Mouse (Mus musculus): Measurements from ENCODE around the gene Rai2.
"Not testable (repeated sequence)": the region's sequence is repeated elsewhere in the genome, so short reads cannot be mapped to it uniquely, and the experiment has no call there.

Rai2 gene

DNA sequence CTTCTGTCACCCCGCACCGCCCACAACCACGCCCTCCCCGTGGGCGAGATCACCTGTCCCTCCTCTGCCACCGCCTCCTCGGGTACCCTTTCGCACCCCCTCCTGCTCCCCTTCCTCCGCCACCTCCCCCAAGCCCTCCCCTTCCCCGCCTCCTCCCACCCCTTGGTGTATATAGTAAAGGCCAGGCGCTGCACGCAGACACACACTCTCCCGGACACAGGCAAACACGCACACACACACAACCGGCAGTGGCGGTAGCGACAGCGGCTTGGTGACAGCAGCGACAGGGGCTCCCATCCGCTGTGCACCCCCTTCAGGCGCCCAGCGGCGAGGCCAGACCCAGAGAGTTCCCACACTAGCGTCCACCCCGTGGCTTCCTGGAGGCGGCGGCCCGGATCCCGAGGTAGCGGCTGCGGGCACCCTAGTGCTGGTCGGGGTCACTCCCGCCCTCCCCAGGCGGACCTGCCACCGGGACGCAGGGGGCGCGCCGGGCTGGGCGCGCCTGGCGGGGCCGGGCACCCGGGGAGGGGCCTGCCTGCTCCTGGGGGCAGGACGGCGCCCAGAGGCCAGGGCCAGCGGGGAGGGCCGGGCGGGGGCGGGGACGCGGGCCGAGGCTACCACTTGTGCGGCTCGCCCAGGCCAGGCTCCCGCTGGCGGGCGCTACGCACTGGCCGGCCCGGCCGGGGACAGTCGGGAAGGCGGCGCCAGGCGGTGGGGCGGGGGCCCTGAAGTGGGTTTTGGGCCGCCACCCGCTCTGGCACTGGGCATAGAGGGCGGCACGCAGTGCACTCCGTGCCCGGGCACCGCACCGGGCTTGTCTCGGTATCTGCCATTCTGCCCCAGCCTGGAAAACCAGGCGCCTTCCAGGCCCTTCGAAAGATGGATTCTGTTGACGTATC is at the start of gene Rai2:
Rai2 (plus strand) TSS at position 205 of the 899 bp plus-strand sequence.
- DNase-seq (ENCODE audit: low spot score) = no peak

- DNase-seq (ENCODE audit: low spot score) = no peak
Observed at GRCm38 (mm10) chrX:161689336-161689735, 27.5 kb upstream of the Rai2 start.

DNA sequence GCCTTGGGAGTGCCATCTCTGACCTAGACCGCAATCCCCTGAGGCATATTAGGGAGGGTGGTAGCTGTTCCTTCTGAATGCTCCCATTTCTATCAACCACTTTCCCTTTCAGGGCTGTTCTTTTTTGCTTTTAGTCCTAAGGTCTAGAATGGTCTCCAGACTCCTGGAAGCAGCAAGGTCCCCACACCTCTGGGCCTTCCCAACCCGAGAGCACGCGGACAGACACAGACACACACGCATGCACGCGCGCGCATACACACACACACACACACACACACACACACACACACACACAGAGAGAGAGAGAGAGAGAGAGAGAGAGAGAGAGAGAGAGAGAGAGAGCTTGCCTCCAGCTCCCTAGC is 385 bp upstream of the Rai2 start:
- DNase-seq (ENCODE audit: low spot score) = no peak

GRCm38 (mm10) chrX:161717764-161718382 is 1.0 kb downstream of the Rai2 start:
- DNase-seq (ENCODE audit: low spot score) = no peak

DNA sequence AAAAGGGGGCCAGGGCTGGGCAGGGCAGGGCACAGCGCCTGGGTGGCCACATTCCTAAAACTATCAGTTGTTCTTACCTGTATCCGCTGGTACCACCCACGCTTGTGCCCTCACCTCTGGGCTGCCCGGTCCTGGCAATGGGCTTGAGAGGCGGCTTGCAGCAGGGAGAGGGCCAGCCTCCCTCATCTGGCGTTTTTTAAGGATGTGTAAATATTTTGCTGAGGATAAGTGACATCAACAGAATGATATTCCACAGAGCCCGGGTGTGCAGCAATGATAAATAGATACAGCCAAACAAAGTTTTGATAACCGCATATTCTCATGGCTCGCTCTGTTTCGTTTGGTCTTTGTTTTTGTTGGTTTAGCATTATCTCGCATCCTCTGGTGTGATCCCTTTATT is 1.7 kb downstream of the Rai2 start:
- DNase-seq (ENCODE audit: low spot score) = no peak

- no peak for DNase-seq (ENCODE audit: low spot score)
Observed at GRCm38 (mm10) chrX:161721082-161721481, 4.2 kb downstream of the Rai2 start.

DNA sequence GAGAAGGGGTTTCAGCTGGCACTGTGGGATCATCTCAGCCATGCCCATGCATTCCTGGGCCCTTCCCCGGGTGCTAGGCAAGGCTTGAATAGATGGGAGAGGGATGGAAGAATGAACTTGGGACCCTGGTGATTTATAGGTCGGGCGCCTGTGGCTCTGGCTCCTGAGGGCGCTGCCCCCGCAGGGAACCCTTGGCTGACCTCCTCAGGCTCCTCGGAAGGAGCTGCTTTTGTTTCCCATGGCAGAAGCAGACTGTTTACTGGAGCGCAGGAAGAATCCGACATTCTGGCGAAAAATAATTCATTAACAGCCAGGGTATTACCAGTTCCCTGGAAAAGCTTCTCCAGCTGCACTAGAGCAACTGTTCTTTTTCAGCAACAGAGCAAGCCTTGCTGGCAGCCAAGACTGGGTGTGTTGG is 6.5 kb downstream of the Rai2 start:
- no peak for DNase-seq (ENCODE audit: low spot score)

GRCm38 (mm10) chrX:161726257-161726656 is 9.4 kb downstream of the Rai2 start:
- no peak for DNase-seq (ENCODE audit: low spot score)

GRCm38 (mm10) chrX:161728507-161728906 is 11.6 kb downstream of the Rai2 start:
- no peak for DNase-seq (ENCODE audit: low spot score)

GRCm38 (mm10) chrX:161730026-161730425 is 13.2 kb downstream of the Rai2 start:
- no peak for DNase-seq (ENCODE audit: low spot score)

- no peak for DNase-seq (ENCODE audit: low spot score)
Observed at GRCm38 (mm10) chrX:161731859-161732258, 15.0 kb downstream of the Rai2 start.

GRCm38 (mm10) chrX:161733581-161734309 is 16.9 kb downstream of the Rai2 start:
- no peak for DNase-seq (ENCODE audit: low spot score)

DNA sequence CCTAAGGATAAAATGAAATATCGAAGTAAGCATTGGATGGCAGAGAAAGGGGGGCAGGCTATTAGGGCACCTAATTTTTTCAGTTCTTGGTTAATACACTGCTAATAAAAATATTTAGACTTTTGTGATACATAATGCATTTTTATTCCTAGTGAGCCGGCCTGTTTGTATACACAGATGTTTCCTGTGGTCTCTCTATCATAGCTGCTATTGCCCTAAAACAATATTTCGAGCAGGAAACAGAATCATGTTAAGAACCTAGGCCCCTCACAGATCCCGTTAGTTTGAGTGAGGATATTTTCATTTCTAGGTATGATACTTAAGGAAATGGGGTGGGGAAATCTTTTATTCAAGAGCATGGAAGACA is 17.4 kb downstream of the Rai2 start:
- DNase-seq (ENCODE audit: low spot score) = no peak

- DNase-seq (ENCODE audit: low spot score) = no peak
Observed at GRCm38 (mm10) chrX:161739374-161739773, 22.5 kb downstream of the Rai2 start.

- no peak for DNase-seq (ENCODE audit: low spot score)
Observed at GRCm38 (mm10) chrX:161743080-161743479, 26.2 kb downstream of the Rai2 start.

- no peak for DNase-seq (ENCODE audit: low spot score)
Observed at GRCm38 (mm10) chrX:161745296-161745695, 28.4 kb downstream of the Rai2 start.

DNA sequence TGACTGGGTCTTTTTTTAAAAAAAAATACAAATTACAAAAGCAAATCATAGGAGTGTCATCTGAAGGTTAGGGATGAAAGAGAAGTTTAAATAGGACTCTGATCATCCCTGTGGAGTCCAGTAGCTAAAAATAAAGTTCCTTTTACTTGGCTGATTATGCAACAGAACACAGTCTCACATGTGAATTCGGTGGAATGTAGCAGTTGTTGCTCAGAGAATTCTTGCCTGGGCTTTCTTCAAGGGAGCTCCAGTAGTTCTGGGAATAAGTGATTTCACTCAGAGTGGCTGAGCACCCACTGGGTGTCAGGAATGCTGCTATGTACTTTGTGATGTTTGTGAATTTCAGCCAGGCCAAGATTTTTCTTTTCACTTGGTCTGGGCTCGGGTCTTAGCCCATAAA is 30.5 kb downstream of the Rai2 start:
- DNase-seq (ENCODE audit: low spot score) = no peak

GRCm38 (mm10) chrX:161753514-161753913 is 36.6 kb downstream of the Rai2 start:
- no peak for DNase-seq (ENCODE audit: low spot score)

GRCm38 (mm10) chrX:161776321-161776962 is 59.6 kb downstream of the Rai2 start:
- DNase-seq (ENCODE audit: low spot score) = no peak

GRCm38 (mm10) chrX:161780321-161781034 is 63.6 kb downstream of the Rai2 start:
- no peak for DNase-seq (ENCODE audit: low spot score)

DNA sequence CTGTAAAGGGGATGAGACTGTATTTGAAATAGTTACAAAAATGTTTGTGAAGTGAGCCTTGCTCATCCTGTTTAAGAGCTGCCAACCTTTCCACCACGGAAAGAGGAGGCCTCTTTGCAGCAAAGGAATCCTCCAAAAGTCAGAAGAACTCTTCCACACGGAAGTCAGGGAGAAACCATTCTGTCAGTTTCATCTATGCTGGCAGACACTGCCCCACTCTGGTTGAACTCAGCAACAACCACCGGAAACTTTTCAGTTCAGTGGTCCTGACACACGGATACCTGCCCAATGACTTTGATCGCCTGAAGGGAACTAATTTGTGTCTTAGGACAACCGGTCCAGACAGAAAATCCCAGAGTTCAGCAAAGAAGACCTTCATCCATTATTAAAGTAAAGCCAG is 73.3 kb downstream of the Rai2 start:
- DNase-seq (ENCODE audit: low spot score) = no peak

DNA sequence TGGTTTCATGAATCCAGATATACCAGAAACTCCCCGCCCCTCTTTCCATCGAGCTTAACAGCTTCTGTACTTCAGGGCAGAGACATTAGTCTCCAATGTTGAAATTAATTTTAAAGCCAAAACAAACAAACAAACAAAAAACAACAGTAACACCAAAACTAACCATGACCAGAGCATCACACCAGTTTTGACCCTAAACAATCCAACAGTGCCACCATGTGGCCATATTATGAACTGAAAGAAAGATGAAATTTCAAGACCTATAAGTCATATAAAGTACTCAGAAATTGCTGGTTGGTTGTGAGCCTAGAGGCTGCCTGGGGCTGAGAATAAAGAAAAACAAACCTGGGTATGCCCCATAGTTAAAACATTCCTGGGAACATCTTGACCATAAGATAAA is 109.3 kb downstream of the Rai2 start:
- not testable (repeated sequence) for DNase-seq (ENCODE audit: low spot score)

Measured in spleen, adult 12 weeks (tissue).